Mouse (Mus musculus) ES-Bruce4 (cell line): ENCODE data around the gene Aktip.

Experiments
- CTCF ChIP-seq: IDR thresholded peaks from one replicate; pipeline ENCODE4 v1.8.1; 2011; ENCODE audit warnings: low read depth, low read length
- POLR2A ChIP-seq: IDR thresholded peaks from one replicate; pipeline ENCODE4 v1.8.1; 2011; ENCODE audit warnings: low read length; ENCODE audit not compliant: insufficient read depth

DNA sequence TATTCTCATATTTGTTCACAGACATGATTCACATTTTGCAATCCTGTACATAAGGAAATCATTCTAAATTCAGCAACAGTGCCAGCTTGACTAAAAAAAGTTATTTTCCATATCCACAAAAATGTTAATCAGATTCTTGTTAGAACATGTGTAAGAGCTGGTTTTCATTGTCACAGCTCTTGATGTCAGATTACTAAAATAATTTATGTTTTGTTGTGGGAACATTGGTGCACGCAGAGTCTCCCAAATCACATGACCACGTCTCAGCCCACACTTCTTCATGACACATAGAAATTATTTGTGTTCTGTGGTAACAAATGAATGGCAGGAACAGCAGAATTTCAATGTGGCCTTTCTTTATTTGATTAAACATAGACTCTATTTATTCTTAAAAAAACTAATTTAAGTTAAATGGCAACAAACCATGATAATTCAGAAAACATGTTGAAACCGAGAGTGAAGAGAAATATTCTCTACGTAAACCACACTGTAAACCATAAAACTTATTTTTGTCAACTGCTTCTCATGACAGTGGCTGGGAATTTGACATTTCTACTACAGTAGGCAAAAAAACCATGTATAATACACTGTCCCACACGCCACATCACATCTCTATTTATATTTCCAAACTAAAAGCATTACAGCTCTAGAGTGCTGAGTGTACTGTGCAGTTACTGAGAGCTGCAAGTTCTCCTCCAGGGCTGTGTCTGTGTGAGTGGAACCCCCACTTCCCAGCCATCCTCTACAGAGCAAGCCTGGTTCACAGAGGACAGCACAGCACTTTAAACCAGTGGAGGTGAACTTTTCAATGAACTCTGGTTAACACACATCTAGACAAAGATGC is 17.5 kb upstream of the Aktip start:
- TF ChIP-seq POLR2A (no peak), CTCF (no peak)
